Mouse (Mus musculus): Measurements from ENCODE around the gene Tpst2.

Tpst2 gene

GRCm38 (mm10) chr5:112282780-112283482 is 6.4 kb downstream of the Tpst2 start:
- DNase-seq = peak; percentile 35

DNA sequence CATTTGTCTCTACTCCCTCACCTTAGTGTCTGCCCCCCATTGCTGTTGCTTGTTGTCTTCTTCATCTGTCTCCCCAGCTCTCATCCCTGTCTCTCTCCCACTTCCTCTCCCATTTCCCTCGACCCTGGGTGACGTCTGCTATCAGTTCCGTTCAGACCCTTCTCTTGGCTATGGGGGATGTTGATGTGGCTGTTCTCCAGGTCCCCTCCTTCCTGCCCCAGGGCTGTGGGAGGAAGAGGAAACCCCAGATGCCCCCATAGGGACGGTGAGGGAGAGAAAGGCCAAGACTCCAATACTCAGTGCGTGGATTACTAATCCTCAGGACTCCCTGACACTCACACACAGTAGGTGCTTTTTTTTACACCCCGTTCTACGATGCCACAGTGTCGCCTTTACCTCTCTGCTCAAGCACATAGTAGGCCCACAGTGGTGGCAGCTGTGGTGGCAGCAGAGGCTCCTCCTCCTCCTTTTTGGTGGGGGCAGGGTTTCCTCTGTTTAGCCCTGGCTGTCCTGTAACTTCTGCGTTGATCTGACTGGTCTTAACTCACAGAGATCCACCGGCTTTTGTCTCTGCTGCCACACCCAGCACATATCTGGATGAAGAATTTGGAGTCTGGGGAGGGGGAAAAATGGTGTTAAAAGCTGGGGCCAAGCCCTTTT is 7.2 kb downstream of the Tpst2 start:
- DNase-seq = peak; percentile 68

GRCm38 (mm10) chr5:112284203-112284582 is 7.7 kb downstream of the Tpst2 start:
- DNase-seq = peak; percentile 13

DNA sequence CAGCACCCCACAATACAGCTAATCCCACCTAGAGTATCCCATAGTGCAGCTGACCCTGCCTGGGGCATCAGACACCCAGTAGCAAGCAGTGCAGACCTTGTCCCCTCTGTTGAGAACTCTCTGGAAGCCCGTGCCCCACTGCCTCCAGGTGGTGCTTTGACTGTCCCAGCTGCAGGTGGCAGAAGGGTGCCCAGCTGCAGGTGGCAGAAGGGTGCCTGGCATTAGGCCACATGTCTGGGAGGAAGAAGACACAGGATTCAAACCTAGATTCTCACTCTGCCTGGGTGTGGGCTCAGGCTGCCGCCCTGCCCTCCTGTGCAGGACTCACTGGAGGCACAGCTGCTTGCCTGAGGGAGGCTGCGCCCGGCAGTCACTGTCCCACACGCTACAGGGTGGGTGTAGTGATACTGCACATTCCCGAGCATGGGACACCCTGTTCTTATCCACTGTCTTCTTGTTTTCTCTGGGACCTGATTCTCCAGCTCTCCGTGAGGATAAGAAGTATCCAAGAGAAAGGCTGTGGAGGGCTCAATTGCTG is 9.1 kb downstream of the Tpst2 start:
- peak; percentile 20 for DNase-seq

DNA sequence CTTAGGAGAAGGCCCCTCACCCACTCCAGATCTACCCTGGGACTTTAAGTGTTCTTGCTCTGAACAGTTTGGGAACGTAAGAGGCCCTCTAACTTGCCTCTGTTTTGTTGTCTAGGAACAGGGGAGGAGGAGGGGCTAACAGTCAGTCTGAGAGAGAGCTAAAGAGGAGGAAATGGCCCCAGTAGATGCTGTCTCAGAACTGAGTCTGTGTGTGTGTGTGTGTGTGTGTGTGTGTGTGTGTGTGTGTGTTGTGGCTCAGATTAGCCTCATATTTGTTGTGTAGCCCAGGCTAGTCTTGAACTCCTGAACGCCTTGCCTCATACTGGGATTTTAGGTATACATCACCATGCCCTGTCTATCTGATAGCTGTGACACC is 10.1 kb downstream of the Tpst2 start:
- peak; percentile 12 for DNase-seq

DNA sequence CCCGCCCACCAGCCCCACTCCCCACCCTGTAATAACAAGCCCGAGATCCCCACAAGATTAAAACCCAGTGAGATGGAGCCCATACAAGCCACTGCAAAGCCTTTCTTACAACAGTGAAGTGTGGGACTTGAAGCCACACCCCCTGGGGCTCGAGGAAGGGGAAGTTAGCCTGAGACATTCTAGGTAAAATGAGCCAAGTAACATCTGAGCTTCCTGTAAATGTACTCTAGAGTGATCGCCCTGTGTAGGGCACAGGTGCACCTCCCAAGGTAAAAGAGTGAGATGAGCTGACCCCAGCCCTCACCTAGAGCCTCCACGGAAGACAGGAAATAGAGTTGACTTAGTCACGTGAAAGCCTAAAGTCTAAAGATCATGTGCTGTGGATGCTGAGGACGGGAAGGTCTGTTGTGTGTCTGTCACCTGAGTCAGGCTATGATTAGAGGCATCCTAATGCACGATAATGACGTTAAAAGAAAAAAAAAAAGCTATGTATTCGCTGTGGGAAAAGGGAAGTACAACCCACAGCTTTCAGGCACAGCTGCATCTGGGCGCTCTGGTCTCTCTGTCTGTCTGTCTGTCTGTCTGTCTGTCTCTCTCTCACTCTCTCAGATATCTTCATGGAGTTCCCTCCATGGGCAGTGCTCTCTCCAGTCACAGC is 10.6 kb downstream of the Tpst2 start:
- peak; percentile 10 for DNase-seq

GRCm38 (mm10) chr5:112287652-112288051 is 11.2 kb downstream of the Tpst2 start:
- DNase-seq = no peak

DNA sequence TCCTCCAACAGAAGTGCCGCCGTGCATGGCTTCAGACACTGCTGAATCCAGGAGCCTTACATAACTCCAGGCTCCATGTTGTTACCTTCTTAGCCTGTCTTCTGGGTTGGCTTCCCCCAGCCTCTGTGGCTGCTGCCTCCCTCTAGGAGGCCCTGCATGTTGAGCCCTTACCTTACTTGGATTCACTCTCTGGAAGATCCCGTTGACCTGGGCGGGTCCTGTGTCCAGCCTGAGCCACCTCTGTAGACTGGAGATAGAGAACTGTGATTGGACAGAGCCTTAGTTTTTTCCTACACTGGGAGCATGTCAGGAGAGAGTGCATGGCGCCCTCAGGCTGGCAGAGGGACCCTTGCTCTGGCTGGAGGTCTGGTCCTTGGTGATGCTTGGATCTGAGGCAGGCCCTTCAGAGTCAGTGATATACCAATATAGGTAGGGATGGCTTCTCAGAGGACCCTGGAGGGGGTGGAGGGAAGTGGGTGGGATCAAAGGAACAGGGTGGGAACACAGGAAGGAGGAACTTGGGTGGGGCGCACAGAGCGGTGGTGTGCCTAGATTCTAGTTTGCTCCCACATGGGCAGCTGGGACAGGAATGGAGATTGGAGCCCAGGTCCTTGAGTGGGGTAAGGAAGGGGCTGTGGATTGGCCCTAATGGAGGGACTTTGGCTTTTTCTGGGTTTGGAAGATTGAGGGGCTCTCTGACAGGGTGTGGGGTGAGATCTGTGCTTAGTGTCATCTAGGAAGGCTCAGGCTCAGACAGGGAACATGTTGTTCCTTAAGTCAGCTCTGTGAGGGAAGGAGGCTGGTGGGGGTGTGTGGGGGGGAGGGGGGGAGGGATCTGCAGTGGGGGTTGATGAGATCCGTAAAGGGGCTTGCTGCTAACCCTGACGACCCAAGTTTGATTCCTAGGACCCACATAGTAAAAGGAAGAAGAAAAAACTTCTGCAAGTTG is 12.0 kb downstream of the Tpst2 start:
- no peak for DNase-seq

DNA sequence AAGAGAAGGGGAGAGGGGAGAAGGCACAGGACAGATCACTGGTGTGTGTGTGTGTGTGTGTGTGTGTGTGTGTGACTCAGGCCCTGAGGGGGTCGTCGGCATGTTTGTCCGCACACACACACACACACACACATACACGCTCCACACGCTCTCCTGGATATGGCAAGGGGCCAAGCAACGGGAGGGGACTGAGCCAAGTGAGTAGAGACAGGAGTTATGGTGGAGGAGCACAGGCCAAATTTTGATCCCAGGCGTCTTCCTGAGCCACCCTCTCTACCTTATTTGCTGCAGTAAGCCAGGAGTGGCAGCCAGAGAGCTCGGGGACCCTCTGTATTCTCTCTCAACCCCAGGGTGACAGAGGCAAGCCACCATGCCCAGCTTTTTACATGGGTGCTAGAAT is 12.7 kb downstream of the Tpst2 start:
- DNase-seq = peak; percentile 74

DNA sequence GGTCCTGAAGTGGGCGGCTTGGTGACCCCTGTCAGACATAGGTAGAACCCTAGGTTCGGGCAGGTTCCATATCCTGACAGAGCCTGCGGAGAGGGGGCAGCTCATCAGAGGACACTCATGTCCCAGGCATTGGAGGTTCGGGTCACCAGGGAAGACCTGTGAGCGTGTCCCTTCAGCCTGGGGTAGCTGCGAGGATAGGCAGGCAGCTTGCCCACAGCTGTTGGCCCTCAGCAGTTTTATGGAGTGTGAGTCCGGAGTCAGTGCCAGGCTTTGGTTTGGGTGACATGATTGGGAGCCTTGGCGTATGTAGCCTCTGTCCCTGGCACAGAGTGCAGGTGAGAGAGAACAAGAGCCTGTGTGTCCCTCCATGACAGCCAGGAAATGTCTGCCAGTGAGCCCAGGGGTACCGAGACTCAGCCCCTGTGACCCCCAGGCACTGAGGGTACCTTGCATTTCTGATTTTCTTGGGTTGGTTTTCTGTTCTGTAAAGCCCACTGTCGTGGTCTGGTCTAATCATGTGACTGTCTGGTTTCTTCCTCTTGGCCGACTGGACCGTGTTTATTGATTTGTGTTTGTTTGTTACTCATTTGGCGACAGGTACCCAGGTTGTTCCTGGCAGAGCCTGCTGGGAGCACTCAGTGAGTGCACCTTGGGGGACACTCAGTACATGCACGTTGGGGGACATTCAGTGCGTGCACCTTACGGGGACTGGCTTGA is 13.5 kb downstream of the Tpst2 start:
- DNase-seq = no peak

- DNase-seq = no peak
Observed at GRCm38 (mm10) chr5:112290536-112290880, 14.0 kb downstream of the Tpst2 start.

DNA sequence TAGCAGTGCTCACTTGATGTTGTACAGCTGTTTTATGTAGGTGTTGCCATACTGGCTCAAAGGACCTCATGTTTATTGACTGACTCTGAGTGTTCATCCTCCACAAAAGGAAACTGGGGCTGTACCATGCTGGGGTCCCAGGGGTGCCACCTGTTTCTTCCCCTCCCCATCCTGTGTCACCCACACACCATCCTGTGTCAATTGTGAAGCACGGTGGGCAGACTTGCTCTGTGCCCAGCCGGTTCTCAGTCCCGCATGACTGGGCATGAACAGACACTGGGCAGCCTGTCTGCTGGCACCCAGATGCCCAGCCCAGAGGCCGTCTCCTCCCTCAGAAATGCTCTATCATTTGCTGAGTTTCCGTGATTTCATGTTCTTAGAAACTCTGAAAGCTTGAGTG is 15.4 kb downstream of the Tpst2 start:
- DNase-seq = no peak

DNA sequence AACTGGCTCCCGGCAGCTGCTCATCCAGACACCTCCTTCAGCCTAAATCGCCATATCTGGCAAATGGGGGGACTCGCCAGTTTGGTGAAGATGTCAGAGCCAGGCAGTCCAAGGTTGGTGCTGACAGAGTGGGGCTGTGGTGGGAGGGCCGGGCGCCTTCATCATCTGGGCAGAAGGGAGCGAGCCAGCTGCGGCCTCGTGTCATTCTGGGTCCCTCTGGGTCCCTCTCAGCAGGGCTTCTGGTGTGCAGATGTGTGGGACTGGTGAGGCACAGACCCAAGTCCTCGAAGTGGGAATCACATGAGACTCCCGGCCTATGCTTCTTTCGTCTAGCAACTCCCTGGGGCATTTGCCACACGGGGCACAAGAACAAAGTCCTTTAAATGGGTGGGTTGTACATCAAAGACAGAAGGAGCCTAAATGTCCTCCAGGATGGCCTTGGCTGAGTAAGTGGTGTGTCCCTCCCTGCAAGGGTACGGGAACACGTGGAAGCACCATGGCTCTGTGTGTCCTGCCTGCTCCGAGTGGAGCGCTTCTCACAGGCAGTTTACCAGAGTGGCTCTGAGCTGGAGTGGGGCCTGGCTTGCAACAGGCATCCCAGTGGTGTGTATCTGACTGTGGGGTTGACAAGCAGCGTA is 16.0 kb downstream of the Tpst2 start:
- no peak for DNase-seq

DNA sequence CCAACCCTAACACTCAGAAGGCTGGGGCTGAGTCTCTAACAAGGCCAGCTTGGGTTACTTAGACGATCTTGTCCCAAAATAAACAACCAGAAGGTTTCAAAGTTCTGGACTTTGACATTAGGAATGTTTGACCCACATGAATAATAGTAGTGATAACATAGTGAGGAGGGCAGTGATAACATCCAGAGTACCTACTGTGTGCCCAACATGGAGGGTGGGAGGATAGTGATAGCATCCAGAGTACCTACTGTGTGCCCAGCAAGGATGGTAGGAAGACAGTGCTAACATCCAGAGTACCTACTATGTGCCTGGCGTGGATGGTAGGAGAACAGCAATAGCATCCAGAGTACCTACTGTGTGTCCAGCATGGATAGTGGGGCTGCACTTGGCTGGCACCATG is 17.3 kb downstream of the Tpst2 start:
- DNase-seq = no peak

DNA sequence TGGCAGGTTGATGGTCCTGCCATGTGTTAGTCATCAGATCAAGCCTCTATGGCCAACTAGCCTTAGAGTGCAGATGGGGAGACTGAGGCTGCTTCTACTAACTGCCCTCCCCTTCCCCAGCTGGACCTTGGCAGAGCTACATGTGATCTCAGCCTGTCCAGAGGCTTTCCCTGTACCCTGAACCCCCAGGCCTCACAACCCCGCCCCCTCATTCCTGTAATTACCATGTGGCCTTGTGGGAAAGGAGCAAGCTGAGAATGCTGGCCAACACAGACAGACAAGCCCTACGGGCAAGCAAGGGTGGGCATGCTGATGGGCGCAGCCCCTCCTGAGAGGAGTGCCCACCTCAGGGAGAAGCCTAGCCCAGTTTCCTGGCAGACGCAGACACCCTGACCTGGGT is 18.2 kb downstream of the Tpst2 start:
- no peak for DNase-seq

DNA sequence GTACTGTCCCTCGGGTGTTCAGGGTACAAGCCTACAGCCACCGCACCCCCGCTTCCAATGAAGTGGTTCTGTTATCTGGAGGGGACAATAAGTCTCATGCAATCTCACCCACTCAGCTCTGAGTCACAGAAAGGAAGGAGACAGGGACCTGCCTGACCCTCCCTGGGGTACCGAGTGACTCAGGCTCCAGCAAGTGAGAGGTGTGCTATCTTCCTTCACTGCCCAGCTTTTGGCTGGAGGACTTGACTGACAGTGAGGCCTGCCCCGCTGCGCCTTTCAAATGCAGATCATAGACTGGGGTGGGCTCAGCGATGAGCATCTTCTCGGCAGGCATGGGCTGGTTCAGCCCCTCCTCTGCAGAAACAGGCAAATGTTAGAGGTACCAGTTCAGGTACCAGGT is 18.7 kb downstream of the Tpst2 start:
- no peak for DNase-seq

DNA sequence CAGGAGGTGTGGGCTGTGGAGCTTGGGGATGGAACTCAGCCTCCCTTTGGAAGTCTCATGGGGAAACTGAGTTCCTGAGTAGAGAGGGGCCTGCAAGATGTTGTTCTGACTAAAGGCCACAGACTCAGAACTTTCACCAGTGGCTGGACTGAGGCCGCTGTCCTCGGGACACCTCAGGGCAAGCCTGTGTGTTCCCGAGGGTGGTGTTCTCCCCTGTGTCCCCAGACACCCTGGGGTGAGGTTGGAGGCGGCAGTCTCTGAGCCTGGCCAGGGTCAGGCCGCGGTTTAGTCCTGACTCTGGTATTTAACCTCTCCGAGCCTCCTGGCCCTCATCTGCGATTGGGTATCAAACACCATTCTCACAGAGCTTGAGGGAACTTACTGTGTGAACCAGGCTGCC is 19.1 kb downstream of the Tpst2 start:
- DNase-seq = no peak

DNA sequence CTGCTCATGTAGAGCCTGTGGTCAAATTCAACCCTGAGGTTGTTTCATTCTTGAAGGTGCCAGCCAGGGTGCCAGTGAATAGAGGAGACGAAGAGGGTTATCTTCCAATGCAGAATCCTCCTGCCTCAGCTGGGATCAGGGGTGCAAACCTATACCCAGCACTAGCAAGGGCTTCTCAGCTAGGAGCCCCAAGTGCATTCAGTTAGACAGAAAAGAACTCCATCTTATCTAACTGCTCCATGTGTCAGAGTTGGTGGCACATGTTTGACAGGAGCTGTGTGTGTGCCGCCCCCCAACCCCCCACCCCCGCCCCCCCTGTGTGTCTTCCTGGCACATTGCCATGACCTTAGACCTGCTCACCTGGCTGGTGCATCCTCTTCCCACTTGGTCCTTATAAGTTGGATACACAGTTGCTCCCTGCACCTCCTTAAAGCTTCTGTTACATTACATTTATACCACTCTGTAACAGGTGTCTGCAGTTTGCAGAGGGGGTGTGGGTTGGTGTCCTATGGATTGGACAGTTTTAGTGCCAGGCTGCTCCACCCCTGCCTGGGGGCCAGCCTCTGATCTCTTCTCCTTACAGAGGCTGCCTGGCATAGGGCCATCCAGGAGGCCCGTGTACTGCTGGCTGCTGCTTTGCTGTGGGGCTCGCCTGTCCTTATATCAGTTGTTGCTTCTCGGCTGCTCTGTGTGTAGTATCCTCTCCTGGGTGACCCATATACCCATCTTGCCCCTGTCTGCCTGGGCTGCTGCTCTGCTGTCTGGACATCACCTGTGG is 20.1 kb downstream of the Tpst2 start:
- DNase-seq = peak; percentile 51

- DNase-seq = no peak
Observed at GRCm38 (mm10) chr5:112297257-112297656, 20.8 kb downstream of the Tpst2 start.

DNA sequence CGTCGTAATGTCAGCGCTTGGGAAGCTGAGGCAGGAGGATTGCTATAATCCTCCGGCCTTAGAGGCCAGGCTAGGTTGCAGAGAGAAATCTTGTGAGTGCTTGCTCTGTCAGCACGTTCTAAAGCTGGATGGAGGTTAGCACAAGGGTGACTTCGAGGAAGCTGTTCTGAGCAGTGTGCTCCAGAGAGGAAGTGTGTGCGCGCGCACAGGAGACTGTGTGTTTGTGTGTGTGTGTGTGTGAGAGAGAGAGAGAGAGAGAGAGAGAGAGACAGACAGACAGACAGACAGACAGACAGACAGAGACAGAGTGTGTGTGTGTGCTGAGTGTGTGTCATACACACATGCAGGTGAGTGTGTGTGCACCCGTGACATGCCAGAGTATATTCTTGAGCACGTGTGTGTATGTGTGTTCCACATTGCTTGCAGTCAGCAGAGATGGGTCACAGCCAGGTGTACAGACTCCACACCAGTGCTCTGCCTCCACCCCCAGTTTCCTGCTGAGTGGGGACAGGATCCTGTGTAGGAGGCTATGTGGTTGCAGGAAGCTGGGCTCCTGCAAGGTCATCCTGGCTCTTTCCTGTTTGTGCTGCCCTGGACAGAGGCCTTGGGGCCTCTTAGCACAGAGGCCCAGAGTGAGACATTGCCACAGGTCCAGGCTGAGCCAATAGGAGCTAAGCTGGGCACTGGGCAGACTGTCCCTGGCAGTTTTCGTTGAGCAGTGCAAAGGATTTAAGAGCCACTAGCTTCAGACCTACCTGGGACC is 21.9 kb downstream of the Tpst2 start:
- peak; percentile 70 for DNase-seq

Data from kidney, postnatal 10 days (tissue).